Mouse (Mus musculus) lung, embryonic 14.5 days (tissue): Measurements from ENCODE around the gene Tob1. TPM values are rescaled to one million over a fixed set of nuclear protein-coding genes. Genes with fewer than 3 reads are reported as not detected.

Source experiments
- ATAC-seq: fragments of 200-750 bp; cut with Nextera tagmentation; 2 replicates; pipeline ENCODE4 v1.8.0; 2017; ENCODE audit warnings: mild to moderate bottlenecking, moderate TSS enrichment, moderate library complexity; ENCODE audit not compliant: insufficient read depth
- DNase-seq: peaks from one replicate; pipeline ENCODE4 v3.0.0-alpha.2; 2015
- H3K27ac ChIP-seq: fragments of 300-500 bp; sonication (generic); 2 replicates; pipeline ENCODE4 v1.5.1; 2014; ENCODE audit warnings: low read depth, mild to moderate bottlenecking, moderate library complexity
- H3K27me3 ChIP-seq: fragments of 300-500 bp; sonication (generic); 2 replicates; pipeline ENCODE4 v1.6.1; 2014; ENCODE audit warnings: low read length, control low read depth; ENCODE audit not compliant: insufficient read depth
- H3K36me3 ChIP-seq: fragments of 300-500 bp; sonication (generic); 2 replicates; pipeline ENCODE4 v1.6.1; 2014; ENCODE audit warnings: control low read depth; ENCODE audit not compliant: insufficient read depth
- H3K4me1 ChIP-seq: fragments of 300-500 bp; sonication (generic); 2 replicates; pipeline ENCODE4 v1.6.1; 2014; ENCODE audit warnings: antibody characterized with exemption, control low read depth; ENCODE audit not compliant: insufficient read depth
- H3K4me2 ChIP-seq: fragments of 300-500 bp; sonication (generic); 2 replicates; pipeline ENCODE4 v1.6.1; 2014; ENCODE audit warnings: mild to moderate bottlenecking
- H3K4me3 ChIP-seq: fragments of 300-500 bp; sonication (generic); 2 replicates; pipeline ENCODE4 v1.5.1; 2014; ENCODE audit warnings: low read depth, low read length
- H3K9ac ChIP-seq: fragments of 300-500 bp; sonication (generic); 2 replicates; pipeline ENCODE4 v1.6.1; 2014
- H3K9me3 ChIP-seq: fragments of 300-500 bp; sonication (generic); 2 replicates; pipeline ENCODE4 v1.6.1; 2016; ENCODE audit warnings: low read depth, low read length, control low read depth
- CTCF ChIP-seq: IDR thresholded peaks from 2 replicates; pipeline ENCODE4 v1.5.1; 2016; ENCODE audit warnings: antibody characterized with exemption, low read depth
- WGBS: fragments of 180-500 bp; shearing (Covaris S2); extraction: QIAGEN DNeasy Blood & Tissue Kit; methylation state at CpG from one replicate; pipeline ENCODE4 v1.1.7; 2014; 5-methylcytosine and 5-hydroxymethylcytosine counted together
- polyA plus RNA-seq: library from polyadenylated mRNA; unstranded; fragments of >200 nt; fragmentation: Nextera tagmentation; extraction: Ambion mirVana; gene quantifications from 2 replicates; pipeline ENCODE4 v1.2.1, GENCODE M21; 2014

Gene Tob1
- polyA plus RNA-seq, 1 experiment from 2014 or later, result 18.2 TPM

GRCm38 (mm10) chr11:94181694-94182093, 29.6 kb upstream of the Tob1 start:
- H3K27ac ChIP-seq, result no peak overlapping the region
- WGBS, result 89% methylated on average over 8 of the region's 8 CpGs

GRCm38 (mm10) chr11:94182711-94183110, 28.5 kb upstream of the Tob1 start:
- H3K9ac ChIP-seq, result no peak overlapping the region
- H3K9me3 ChIP-seq, result no peaks in the 10 kb centered on the region
- WGBS, result 92% methylated on average over 4 of the region's 4 CpGs
- H3K36me3 ChIP-seq, result no peaks in the 10 kb centered on the region
- no peak overlapping the region for H3K4me2 ChIP-seq
- H3K27me3 ChIP-seq, result no peaks in the 10 kb centered on the region
- H3K27ac ChIP-seq, result no peak overlapping the region
- no peak for DNase-seq
- TF ChIP-seq CTCF, result no peak
- H3K4me3 ChIP-seq, result no peak overlapping the region
- no peaks in the 10 kb centered on the region for H3K4me1 ChIP-seq
- no peak for ATAC-seq

More at GRCm38 (mm10) chr11:94181694-94182093, 29.6 kb upstream of the Tob1 start:
- no peak for DNase-seq
- no peaks in the 10 kb centered on the region for H3K9me3 ChIP-seq
- H3K9ac ChIP-seq, result no peak overlapping the region
- no peak for TF ChIP-seq CTCF
- H3K4me1 ChIP-seq, result no peaks in the 10 kb centered on the region
- H3K27me3 ChIP-seq, result no peaks in the 10 kb centered on the region
- no peak overlapping the region for H3K4me2 ChIP-seq
- H3K4me3 ChIP-seq, result no peak overlapping the region
- no peaks in the 10 kb centered on the region for H3K36me3 ChIP-seq
- ATAC-seq, result no peak

- no peak for TF ChIP-seq CTCF
Measured at GRCm38 (mm10) chr11:94183120-94183519, 28.1 kb upstream of the Tob1 start.

GRCm38 (mm10) chr11:94183671-94184070, 27.6 kb upstream of the Tob1 start:
- no peak overlapping the region for H3K9ac ChIP-seq
- no peak for DNase-seq
- WGBS, result 62% methylated on average over 2 of the region's 2 CpGs
- no peaks in the 10 kb centered on the region for H3K4me1 ChIP-seq
- H3K4me3 ChIP-seq, result no peak overlapping the region
- H3K27ac ChIP-seq, result no peak overlapping the region
- no peaks in the 10 kb centered on the region for H3K9me3 ChIP-seq
- no peaks in the 10 kb centered on the region for H3K27me3 ChIP-seq
- no peak for TF ChIP-seq CTCF
- no peak for ATAC-seq
- H3K36me3 ChIP-seq, result no peaks in the 10 kb centered on the region
- H3K4me2 ChIP-seq, result no peak overlapping the region

More at GRCm38 (mm10) chr11:94183120-94183519, 28.1 kb upstream of the Tob1 start:
- no peaks in the 10 kb centered on the region for H3K9me3 ChIP-seq
- H3K4me3 ChIP-seq, result no peak overlapping the region
- H3K4me2 ChIP-seq, result no peak overlapping the region
- H3K27me3 ChIP-seq, result no peaks in the 10 kb centered on the region
- ATAC-seq, result no peak
- no peak overlapping the region for H3K9ac ChIP-seq
- 78% methylated on average over 5 of the region's 5 CpGs for WGBS
- H3K4me1 ChIP-seq, result no peaks in the 10 kb centered on the region
- no peak overlapping the region for H3K27ac ChIP-seq
- DNase-seq, result no peak
- no peaks in the 10 kb centered on the region for H3K36me3 ChIP-seq

- Histone ChIP-seq H3K27ac (no peak overlapping the region), H3K9me3 (no peaks in the 10 kb centered on the region), H3K4me1 (no peaks in the 10 kb centered on the region), H3K4me2 (no peak overlapping the region), H3K36me3 (no peaks in the 10 kb centered on the region), H3K9ac (no peak overlapping the region), H3K27me3 (no peaks in the 10 kb centered on the region), H3K4me3 (no peak overlapping the region)
- TF ChIP-seq CTCF, result no peak
- DNase-seq (no peak), ATAC-seq (no peak)
- 32% methylated on average over 10 of the region's 10 CpGs for WGBS
Measured at GRCm38 (mm10) chr11:94189579-94189978, 21.7 kb upstream of the Tob1 start.

- Histone ChIP-seq H3K4me2 (no peak overlapping the region), H3K9me3 (no peaks in the 10 kb centered on the region), H3K4me1 (no peaks in the 10 kb centered on the region), H3K27me3 (no peaks in the 10 kb centered on the region), H3K9ac (no peak overlapping the region), H3K4me3 (no peak overlapping the region), H3K27ac (no peak overlapping the region), H3K36me3 (no peaks in the 10 kb centered on the region)
- no peak for TF ChIP-seq CTCF
- ATAC-seq (no peak), DNase-seq (no peak)
- 71% methylated on average over 5 of the region's 5 CpGs for WGBS
Measured at GRCm38 (mm10) chr11:94190665-94191064, 20.6 kb upstream of the Tob1 start.

GRCm38 (mm10) chr11:94193109-94193508, 18.1 kb upstream of the Tob1 start:
- no peak overlapping the region for H3K27ac ChIP-seq
- 69% methylated on average over 2 of the region's 2 CpGs for WGBS
- ATAC-seq, result no peak

GRCm38 (mm10) chr11:94196311-94196710, 14.9 kb upstream of the Tob1 start:
- Histone ChIP-seq H3K9ac (no peak overlapping the region), H3K4me1 (no peaks in the 10 kb centered on the region), H3K4me2 (no peak overlapping the region), H3K27me3 (no peaks in the 10 kb centered on the region), H3K36me3 (no peaks in the 10 kb centered on the region), H3K9me3 (no peaks in the 10 kb centered on the region), H3K27ac (no peak overlapping the region), H3K4me3 (no peak overlapping the region)
- WGBS, result 69% methylated on average over 3 of the region's 3 CpGs
- no peak for ATAC-seq
- no peak for DNase-seq
- no peak for TF ChIP-seq CTCF

More at GRCm38 (mm10) chr11:94193109-94193508, 18.1 kb upstream of the Tob1 start:
- no peak overlapping the region for H3K4me2 ChIP-seq
- no peak overlapping the region for H3K4me3 ChIP-seq
- no peaks in the 10 kb centered on the region for H3K27me3 ChIP-seq
- H3K9me3 ChIP-seq, result no peaks in the 10 kb centered on the region
- H3K9ac ChIP-seq, result no peak overlapping the region
- DNase-seq, result no peak
- TF ChIP-seq CTCF, result no peak
- no peaks in the 10 kb centered on the region for H3K4me1 ChIP-seq
- H3K36me3 ChIP-seq, result no peaks in the 10 kb centered on the region
